Mouse (Mus musculus): ENCODE results near the gene Gm12169. TPM values are rescaled to one million over a fixed set of nuclear protein-coding genes. Genes with fewer than 3 reads are reported as not detected.

Gene Gm12169
- total RNA-seq, 2 experiments from 2014 or later, result not detected

Other genes with a start within 250 kb of the Gm12169 start
- 10 to 100 TPM; 61.9 to 65.1 TPM for gene Cyfip2, start 211.4 kb upstream of the Gm12169 start, total RNA-seq (2021)
- gene Itk, start 134.7 kb upstream of the Gm12169 start, total RNA-seq (2021), result under 1 TPM; 0.16 to 0.31 TPM
- gene Fam71b, start 127.7 kb upstream of the Gm12169 start, total RNA-seq (2021), result not detected
- gene Med7, start 87.3 kb upstream of the Gm12169 start, total RNA-seq (2021), result 10 to 100 TPM; 14.7 to 15.4 TPM
- gene Havcr2, start 69.3 kb upstream of the Gm12169 start, total RNA-seq (2021), result under 1 TPM; 0.28 to 0.57 TPM
- not detected for gene BC053393, start 47.3 kb downstream of the Gm12169 start, total RNA-seq (2021)
- not detected for gene Dppa1, start 105.0 kb downstream of the Gm12169 start, total RNA-seq (2021)
- gene Timd2, start 182.8 kb downstream of the Gm12169 start, total RNA-seq (2021), result not detected
- gene Havcr1, start 210.9 kb downstream of the Gm12169 start, total RNA-seq (2021), result not detected